Mouse (Mus musculus) lung, postnatal 25 days (tissue): ENCODE results near the gene Apon.
"Not testable (repeated sequence)": the region's sequence is repeated elsewhere in the genome, so short reads cannot be mapped to it uniquely, and the experiment has no call there.

ENCODE experiments used
- DNase-seq: peaks from one replicate; pipeline ENCODE4 v3.0.0; 2022; ENCODE audit warnings: low spot score

Gene Apon

GRCm38 (mm10) chr10:128253677-128254255, at the start of gene Apon:
Gene Apon (plus strand): TSS chr10:128254096.
- DNase-seq: peak; percentile 19

GRCm38 (mm10) chr10:128204941-128205340, 49.0 kb upstream of the Apon start:
- no peak for DNase-seq

- no peak for DNase-seq
These were observed 45.6 kb upstream of the Apon start for GRCm38 (mm10) chr10:128208326-128208725.

GRCm38 (mm10) chr10:128209311-128210009, 44.4 kb upstream of the Apon start:
- no peak for DNase-seq

GRCm38 (mm10) chr10:128210131-128210530, 43.8 kb upstream of the Apon start:
- DNase-seq: no peak

- no peak for DNase-seq
These were observed 42.9 kb upstream of the Apon start for GRCm38 (mm10) chr10:128210954-128211353.

- peak; percentile 91 for DNase-seq
These were observed 42.3 kb upstream of the Apon start, which contains the start of gene Spryd4 for GRCm38 (mm10) chr10:128211390-128212108. Gene Spryd4 (minus strand): TSS chr10:128211807.

- DNase-seq: no peak
These were observed 41.7 kb upstream of the Apon start for GRCm38 (mm10) chr10:128212148-128212547.

GRCm38 (mm10) chr10:128212871-128213323, 41.0 kb upstream of the Apon start:
- DNase-seq: peak; percentile 82

GRCm38 (mm10) chr10:128214112-128214511, 39.8 kb upstream of the Apon start:
- DNase-seq: not testable (repeated sequence)

GRCm38 (mm10) chr10:128214981-128215380, 38.9 kb upstream of the Apon start:
- DNase-seq: no peak

- no peak for DNase-seq
These were observed 35.3 kb upstream of the Apon start for GRCm38 (mm10) chr10:128218387-128219117.

- DNase-seq: no peak
These were observed 32.2 kb upstream of the Apon start for GRCm38 (mm10) chr10:128221533-128222286.

GRCm38 (mm10) chr10:128225064-128225463, 28.8 kb upstream of the Apon start:
- DNase-seq: no peak

GRCm38 (mm10) chr10:128225538-128225937, 28.4 kb upstream of the Apon start, which contains the start of gene Mip:
Gene Mip (plus strand): TSS chr10:128225838.
- DNase-seq: no peak

GRCm38 (mm10) chr10:128227592-128227991, 26.3 kb upstream of the Apon start:
- no peak for DNase-seq

- no peak for DNase-seq
These were observed 25.9 kb upstream of the Apon start for GRCm38 (mm10) chr10:128228009-128228408.

GRCm38 (mm10) chr10:128230582-128230981, 23.3 kb upstream of the Apon start:
- DNase-seq: no peak

GRCm38 (mm10) chr10:128231146-128231545, 22.8 kb upstream of the Apon start:
- no peak for DNase-seq

GRCm38 (mm10) chr10:128231697-128232419, 22.0 kb upstream of the Apon start, which contains the start of gene Timeless:
Gene Timeless (plus strand): TSS chr10:128232065.
- DNase-seq: peak; percentile 83
